Mouse (Mus musculus) thymus, postnatal 36 days (tissue): ENCODE data around the gene Gpatch8.
"Not testable (repeated sequence)": the region's sequence is repeated elsewhere in the genome, so short reads cannot be mapped to it uniquely, and the experiment has no call there.

Experiments
- DNase-seq, 2 experiments: peaks; one replicate each; pipeline ENCODE4 v3.0.0; 2022; ENCODE audit warnings: mixed read lengths in 2 of 2

Gene Gpatch8

GRCm38 (mm10) chr11:102568756-102569377 lies 12.7 kb upstream of the Gpatch8 start:
- no peak for DNase-seq

GRCm38 (mm10) chr11:102568191-102568590 lies 12.0 kb upstream of the Gpatch8 start:
- peak in 1 of 2 experiments; percentile 6 for DNase-seq

- DNase-seq, result no peak
These were observed 11.5 kb upstream of the Gpatch8 start for GRCm38 (mm10) chr11:102567723-102568122.

GRCm38 (mm10) chr11:102567157-102567556 lies 11.0 kb upstream of the Gpatch8 start:
- no peak for DNase-seq

GRCm38 (mm10) chr11:102566290-102566689 lies 10.1 kb upstream of the Gpatch8 start:
- no peak for DNase-seq

GRCm38 (mm10) chr11:102565741-102566140 lies 9.5 kb upstream of the Gpatch8 start:
- no peak for DNase-seq

- not testable (repeated sequence) for DNase-seq
These were observed 8.9 kb upstream of the Gpatch8 start for GRCm38 (mm10) chr11:102564952-102565671.

GRCm38 (mm10) chr11:102558704-102559103 lies 2.5 kb upstream of the Gpatch8 start:
- DNase-seq, result no peak

- DNase-seq, result no peak
These were observed 1.2 kb upstream of the Gpatch8 start for GRCm38 (mm10) chr11:102557386-102557785.

- no peak for DNase-seq
These were observed 503 bp upstream of the Gpatch8 start for GRCm38 (mm10) chr11:102556716-102557074.

- no peak for DNase-seq
These were observed 677 bp downstream of the Gpatch8 start for GRCm38 (mm10) chr11:102555400-102556030.

GRCm38 (mm10) chr11:102552051-102552450 lies 4.1 kb downstream of the Gpatch8 start:
- no peak for DNase-seq

- DNase-seq, result no peak
These were observed 5.0 kb downstream of the Gpatch8 start for GRCm38 (mm10) chr11:102551176-102551575.

- no peak for DNase-seq
These were observed 14.7 kb downstream of the Gpatch8 start for GRCm38 (mm10) chr11:102541471-102541870.

GRCm38 (mm10) chr11:102540286-102540685 lies 15.9 kb downstream of the Gpatch8 start:
- DNase-seq, result not testable (repeated sequence)

- DNase-seq, result no peak
These were observed 16.5 kb downstream of the Gpatch8 start for GRCm38 (mm10) chr11:102539690-102540089.

- DNase-seq, result no peak
These were observed 20.0 kb downstream of the Gpatch8 start for GRCm38 (mm10) chr11:102536210-102536609.

- no peak for DNase-seq
These were observed 22.1 kb downstream of the Gpatch8 start for GRCm38 (mm10) chr11:102534078-102534477.

- no peak for DNase-seq
These were observed 24.8 kb downstream of the Gpatch8 start for GRCm38 (mm10) chr11:102531425-102531824.

- no peak for DNase-seq
These were observed 41.3 kb downstream of the Gpatch8 start for GRCm38 (mm10) chr11:102514793-102515424.

- DNase-seq, result no peak
These were observed 46.0 kb downstream of the Gpatch8 start for GRCm38 (mm10) chr11:102510226-102510625.

GRCm38 (mm10) chr11:102496732-102497131 lies 59.5 kb downstream of the Gpatch8 start:
- DNase-seq, result no peak

GRCm38 (mm10) chr11:102496206-102496605 lies 60.0 kb downstream of the Gpatch8 start:
- DNase-seq, result no peak

GRCm38 (mm10) chr11:102495742-102496141 lies 60.5 kb downstream of the Gpatch8 start:
- no peak for DNase-seq
